Mouse (Mus musculus) myocyte (in vitro differentiated cells): ENCODE data around the gene Chaf1a. TPM values are rescaled to one million over a fixed set of nuclear protein-coding genes. Genes with fewer than 3 reads are reported as not detected.

Experiments used
- H3K27me3 ChIP-seq: one replicate; pipeline ENCODE4 v1.6.1; 2011; ENCODE audit not compliant: control insufficient read depth, insufficient read depth, insufficient read length
- H3K36me3 ChIP-seq: one replicate; pipeline ENCODE4 v1.6.1; 2011; ENCODE audit not compliant: control insufficient read depth, insufficient read depth
- H3K4me2 ChIP-seq: one replicate; pipeline ENCODE4 v1.6.1; 2011; ENCODE audit warnings: low read depth, control low read depth
- H3K4me3 ChIP-seq: one replicate; pipeline ENCODE4 v1.5.1; 2011; ENCODE audit warnings: mild to moderate bottlenecking, control low read depth, moderate library complexity
- H3K79me2 ChIP-seq: one replicate; pipeline ENCODE4 v1.6.1; 2011; ENCODE audit not compliant: control insufficient read depth, insufficient read depth
- H3ac ChIP-seq: one replicate; pipeline ENCODE4 v1.6.1; 2011; ENCODE audit not compliant: control insufficient read depth, insufficient read length
- CEBPB ChIP-seq: IDR thresholded peaks from 2 replicates; pipeline ENCODE4 v1.6.1; 2011; ENCODE audit warnings: mild to moderate bottlenecking, moderate library complexity; ENCODE audit not compliant: poor library complexity, insufficient read depth, severe bottlenecking
- E2F4 ChIP-seq: IDR thresholded peaks from one replicate; pipeline ENCODE4 v1.6.1; 2011; ENCODE audit warnings: mild to moderate bottlenecking, control low read depth, moderate library complexity; ENCODE audit not compliant: insufficient read depth
- MAX ChIP-seq: IDR thresholded peaks from one replicate; pipeline ENCODE4 v1.6.1; 2011; ENCODE audit warnings: low read depth, mild to moderate bottlenecking, control low read depth
- MYOD1 ChIP-seq, 3 experiments: IDR thresholded peaks; one replicate each; pipeline ENCODE4 v1.6.1; 2011; ENCODE audit warnings: control low read depth in 2 of 3, low read depth in 2 of 3, mild to moderate bottlenecking in 2 of 3, moderate library complexity in 1 of 3; ENCODE audit not compliant: insufficient read length in 2 of 3, control insufficient read depth in 1 of 3
- MYOG ChIP-seq, 3 experiments: IDR thresholded peaks; one replicate each; pipeline ENCODE4 v1.6.1; 2011; ENCODE audit warnings: control low read depth in 2 of 3, low read depth in 2 of 3, mild to moderate bottlenecking in 2 of 3; ENCODE audit not compliant: insufficient read length in 2 of 3, control insufficient read depth in 1 of 3, insufficient read depth in 1 of 3
- POLR2A ChIP-seq: IDR thresholded peaks from one replicate; pipeline ENCODE4 v1.6.1; 2011; ENCODE audit warnings: low read depth, mild to moderate bottlenecking, control low read depth, moderate library complexity; ENCODE audit not compliant: insufficient read length
- POLR2AphosphoS2 ChIP-seq: IDR thresholded peaks from one replicate; pipeline ENCODE4 v1.6.1; 2011; ENCODE audit warnings: low read depth, control low read depth; ENCODE audit not compliant: insufficient read length
- REST ChIP-seq: IDR thresholded peaks from one replicate; pipeline ENCODE4 v1.6.1; 2011; ENCODE audit warnings: mild to moderate bottlenecking, control low read depth, moderate library complexity; ENCODE audit not compliant: insufficient read depth, insufficient read length
- SRF ChIP-seq: IDR thresholded peaks from one replicate; pipeline ENCODE4 v1.6.1; 2011; ENCODE audit warnings: low read depth; ENCODE audit not compliant: control insufficient read depth, insufficient read length
- TCF12 ChIP-seq: IDR thresholded peaks from one replicate; pipeline ENCODE4 v1.6.1; 2011; ENCODE audit warnings: mild to moderate bottlenecking, control low read depth; ENCODE audit not compliant: poor library complexity, insufficient read depth, severe bottlenecking
- TCF3 ChIP-seq: IDR thresholded peaks from one replicate; pipeline ENCODE4 v1.6.1; 2011; ENCODE audit warnings: low read depth, control low read depth; ENCODE audit not compliant: insufficient read length
- USF1 ChIP-seq: IDR thresholded peaks from one replicate; pipeline ENCODE4 v1.6.1; 2011; ENCODE audit warnings: low read depth, mild to moderate bottlenecking, control low read depth, moderate library complexity
- polyA plus RNA-seq: library from polyadenylated mRNA; unstranded; fragments of >200 nt; fragmentation: generic; extraction: Trizol; gene quantifications from one replicate; pipeline ENCODE4 v1.2.1, GENCODE M21; 2012; ENCODE audit warnings: missing spikeins

The Chaf1a gene
- polyA plus RNA-seq, 1 experiment: 8.0 TPM

- Histone ChIP-seq H3ac (peak overlapping the region; percentile 39), H3K79me2 (peaks cover 7% of the 10 kb centered on the region), H3K36me3 (peaks cover 15% of the 10 kb centered on the region), H3K4me2 (peak overlapping the region; percentile 100), H3K4me3 (peak overlapping the region; percentile 55), H3K27me3 (peaks cover 7% of the 10 kb centered on the region)
- peak; percentile 97 for TF ChIP-seq POLR2A
- peak in 2 of 3 experiments; percentile 4 to 12 for TF ChIP-seq MYOD1 (IDR thresholded peaks at IDR 0.05; ENCODE audit: control insufficient read depth in 1 of 3, insufficient read length in 2 of 3, low read depth in 2 of 3)
- TF ChIP-seq MYOG (IDR thresholded peaks at IDR 0.05; ENCODE audit: control insufficient read depth in 1 of 3, insufficient read depth in 1 of 3, insufficient read length in 2 of 3, low read depth in 2 of 3): peak in 2 of 3 experiments; percentile 28 to 45
- TF ChIP-seq POLR2AphosphoS2: peak; percentile 95
- no peak for TF ChIP-seq E2F4
Measured at GRCm38 (mm10) chr17:56009088-56009961, 30.9 kb upstream of the Chaf1a start.

- Histone ChIP-seq H3ac (peak overlapping the region; percentile 39), H3K27me3 (peaks cover 1% of the 10 kb centered on the region), H3K36me3 (peaks cover 15% of the 10 kb centered on the region), H3K4me3 (peak overlapping the region; percentile 55), H3K79me2 (peaks cover 7% of the 10 kb centered on the region), H3K4me2 (peak overlapping the region; percentile 100)
- TF ChIP-seq E2F4 (no peak), REST (no peak), SRF (no peak), USF1 (no peak)
Measured at GRCm38 (mm10) chr17:56009962-56010240, 30.3 kb upstream of the Chaf1a start.

GRCm38 (mm10) chr17:56010255-56010654, 30.0 kb upstream of the Chaf1a start:
- peak overlapping the region; percentile 39 for H3ac ChIP-seq
- TF ChIP-seq SRF (no peak), POLR2AphosphoS2 (no peak), POLR2A (no peak), E2F4 (no peak), TCF3 (no peak), TCF12 (no peak), USF1 (no peak)
- peak overlapping the region; percentile 100 for H3K4me2 ChIP-seq
- H3K36me3 ChIP-seq: peaks cover 16% of the 10 kb centered on the region
- peak overlapping the region; percentile 55 for H3K4me3 ChIP-seq
- H3K79me2 ChIP-seq: peaks cover 7% of the 10 kb centered on the region
- no peaks in the 10 kb centered on the region for H3K27me3 ChIP-seq

GRCm38 (mm10) chr17:56010681-56011080, 29.6 kb upstream of the Chaf1a start:
- Histone ChIP-seq H3K36me3 (peaks cover 21% of the 10 kb centered on the region), H3K27me3 (no peaks in the 10 kb centered on the region), H3K79me2 (peaks cover 7% of the 10 kb centered on the region), H3ac (no peak overlapping the region), H3K4me3 (peak overlapping the region; percentile 55), H3K4me2 (peak overlapping the region; percentile 100)
- TF ChIP-seq CEBPB: no peak
- TF ChIP-seq TCF3: no peak
- TF ChIP-seq E2F4: no peak
- TF ChIP-seq REST: no peak
- TF ChIP-seq MAX: no peak
- no peak for TF ChIP-seq POLR2AphosphoS2
- no peak for TF ChIP-seq USF1
- no peak for TF ChIP-seq SRF
- no peak for TF ChIP-seq MYOG (IDR thresholded peaks at IDR 0.05; ENCODE audit: control insufficient read depth in 1 of 3, insufficient read depth in 1 of 3, insufficient read length in 2 of 3, low read depth in 2 of 3)
- TF ChIP-seq TCF12: no peak
- no peak for TF ChIP-seq MYOD1 (IDR thresholded peaks at IDR 0.05; ENCODE audit: control insufficient read depth in 1 of 3, insufficient read length in 2 of 3, low read depth in 2 of 3)
- TF ChIP-seq POLR2A: no peak

GRCm38 (mm10) chr17:56011441-56011840, 28.8 kb upstream of the Chaf1a start:
- no peak overlapping the region for H3K4me2 ChIP-seq
- no peak overlapping the region for H3K4me3 ChIP-seq
- H3K79me2 ChIP-seq: peaks cover 7% of the 10 kb centered on the region
- H3K36me3 ChIP-seq: peaks cover 26% of the 10 kb centered on the region
- no peak overlapping the region for H3ac ChIP-seq
- H3K27me3 ChIP-seq: no peaks in the 10 kb centered on the region
- TF ChIP-seq USF1 (no peak), SRF (no peak)

GRCm38 (mm10) chr17:56015293-56015692, 24.9 kb upstream of the Chaf1a start:
- H3ac ChIP-seq: no peak overlapping the region
- H3K27me3 ChIP-seq: no peaks in the 10 kb centered on the region
- no peak overlapping the region for H3K4me2 ChIP-seq
- H3K4me3 ChIP-seq: no peak overlapping the region
- H3K36me3 ChIP-seq: peaks cover 26% of the 10 kb centered on the region
- TF ChIP-seq SRF (no peak), MYOG (IDR thresholded peaks at IDR 0.05; ENCODE audit: control insufficient read depth in 1 of 3, insufficient read depth in 1 of 3, insufficient read length in 2 of 3, low read depth in 2 of 3) (no peak)
- peaks cover 4% of the 10 kb centered on the region for H3K79me2 ChIP-seq
